Mouse (Mus musculus) liver, embryonic 16.5 days (tissue): Measurements from ENCODE around the gene Tmcc2. TPM values are rescaled to one million over a fixed set of nuclear protein-coding genes. Genes with fewer than 3 reads are reported as not detected.

Source experiments
- ATAC-seq: fragments of 200-750 bp; cut with Nextera tagmentation; 2 replicates; pipeline ENCODE4 v1.8.0; 2017; ENCODE audit warnings: low read depth, mild to moderate bottlenecking, moderate number of reproducible peaks, moderate library complexity
- H3K27ac ChIP-seq: fragments of 300-500 bp; sonication (generic); 2 replicates; pipeline ENCODE4 v1.5.1; 2014; ENCODE audit warnings: mild to moderate bottlenecking, low read length
- H3K27me3 ChIP-seq: fragments of 300-500 bp; sonication (generic); 2 replicates; pipeline ENCODE4 v1.6.1; 2014; ENCODE audit warnings: low read depth, low read length, mixed read lengths; ENCODE audit not compliant: control insufficient read depth, insufficient read depth
- H3K36me3 ChIP-seq: fragments of 300-500 bp; sonication (generic); 2 replicates; pipeline ENCODE4 v1.6.1; 2014; ENCODE audit warnings: mild to moderate bottlenecking; ENCODE audit not compliant: control insufficient read depth, insufficient read depth
- H3K4me1 ChIP-seq: fragments of 300-500 bp; sonication (generic); 2 replicates; pipeline ENCODE4 v1.6.1; 2014; ENCODE audit warnings: low read depth, low read length, mixed read lengths; ENCODE audit not compliant: control insufficient read depth
- H3K4me2 ChIP-seq: fragments of 300-500 bp; sonication (generic); 2 replicates; pipeline ENCODE4 v1.6.1; 2014; ENCODE audit warnings: low read depth, low read length, mixed read lengths
- H3K4me3 ChIP-seq: fragments of 300-500 bp; sonication (generic); 2 replicates; pipeline ENCODE4 v1.5.1; 2014; ENCODE audit warnings: low read depth, mild to moderate bottlenecking, low read length
- H3K9ac ChIP-seq: fragments of 300-500 bp; sonication (generic); 2 replicates; pipeline ENCODE4 v1.6.1; 2014; ENCODE audit warnings: low read depth, low read length
- H3K9me3 ChIP-seq: fragments of 300-500 bp; sonication (generic); replicated peaks from 2 replicates; pipeline ENCODE4 v1.6.1; 2016; ENCODE audit warnings: low read length; ENCODE audit not compliant: control insufficient read depth
- WGBS: fragments of 180-500 bp; shearing (Covaris S2); extraction: QIAGEN DNeasy Blood & Tissue Kit; methylation state at CpG from one replicate; pipeline ENCODE4 v1.1.7; 2014; ENCODE audit not compliant: insufficient replicate concordance; 5-methylcytosine and 5-hydroxymethylcytosine counted together
- polyA plus RNA-seq: library from polyadenylated mRNA; unstranded; fragments of >200 nt; fragmentation: Nextera tagmentation; extraction: Ambion mirVana; gene quantifications from 2 replicates; pipeline ENCODE4 v1.2.1, GENCODE M21; 2015

Gene Tmcc2
- polyA plus RNA-seq, 1 experiment from 2014 or later = 674 TPM

- ATAC-seq = no peak
- Histone ChIP-seq H3K9me3 (no peaks in the 10 kb centered on the region), H3K4me2 (peak overlapping the region; percentile 97), H3K4me3 (peak overlapping the region; percentile 78), H3K36me3 (peaks cover 10% of the 10 kb centered on the region), H3K27me3 (peaks cover 4% of the 10 kb centered on the region), H3K9ac (peak overlapping the region; percentile 32; the same call in 1 of the 2 replicates), H3K27ac (peak overlapping the region; percentile 25; the same call in 1 of the 2 replicates), H3K4me1 (peaks cover 63% of the 10 kb centered on the region)
- WGBS = 86% methylated on average over 4 of the region's 4 CpGs
Observed at GRCm38 (mm10) chr1:132386266-132386665, 4.8 kb downstream of the Tmcc2 start.

GRCm38 (mm10) chr1:132385711-132386110, 5.4 kb downstream of the Tmcc2 start:
- Histone ChIP-seq H3K4me1 (peaks cover 64% of the 10 kb centered on the region), H3K4me3 (peak overlapping the region; percentile 78), H3K27me3 (peaks cover 2% of the 10 kb centered on the region), H3K36me3 (peaks cover 15% of the 10 kb centered on the region), H3K4me2 (peak overlapping the region; percentile 97), H3K9ac (peak overlapping the region; percentile 9; the same call in 1 of the 2 replicates), H3K27ac (peak overlapping the region; percentile 21; the same call in 1 of the 2 replicates), H3K9me3 (no peaks in the 10 kb centered on the region)
- ATAC-seq = no peak
- WGBS = 65% methylated on average over 4 of the region's 4 CpGs

- peak overlapping the region; percentile 97 for H3K4me2 ChIP-seq
Observed at GRCm38 (mm10) chr1:132385266-132385665, 5.8 kb downstream of the Tmcc2 start.

GRCm38 (mm10) chr1:132384001-132384554, 7.0 kb downstream of the Tmcc2 start:
- no peaks in the 10 kb centered on the region for H3K9me3 ChIP-seq
- 0 out of 2 replicates have a peak overlapping the region, but pooled peaks have one; percentile 3 for H3K4me2 ChIP-seq
- no peaks in the 10 kb centered on the region for H3K27me3 ChIP-seq
- peak overlapping the region; percentile 65 for H3K27ac ChIP-seq
- no peak overlapping the region for H3K4me3 ChIP-seq
- peaks cover 26% of the 10 kb centered on the region for H3K36me3 ChIP-seq
- peaks cover 76% of the 10 kb centered on the region for H3K4me1 ChIP-seq
- ATAC-seq = no peak
- WGBS = 81% methylated on average over 8 of the region's 8 CpGs
- H3K9ac ChIP-seq = peak overlapping the region; percentile 19; the same call in 1 of the 2 replicates

More at GRCm38 (mm10) chr1:132385266-132385665, 5.8 kb downstream of the Tmcc2 start:
- peaks cover 65% of the 10 kb centered on the region for H3K4me1 ChIP-seq
- no peaks in the 10 kb centered on the region for H3K9me3 ChIP-seq
- H3K4me3 ChIP-seq = peak overlapping the region; percentile 78
- H3K27me3 ChIP-seq = no peaks in the 10 kb centered on the region
- H3K9ac ChIP-seq = peak overlapping the region; percentile 35
- WGBS = 50% methylated on average over 14 of the region's 14 CpGs
- ATAC-seq = no peak
- peaks cover 20% of the 10 kb centered on the region for H3K36me3 ChIP-seq
- peak overlapping the region; percentile 21; the same call in 1 of the 2 replicates for H3K27ac ChIP-seq

- H3K36me3 ChIP-seq = peaks cover 32% of the 10 kb centered on the region
- H3K27me3 ChIP-seq = no peaks in the 10 kb centered on the region
- peak overlapping the region; percentile 42 for H3K4me3 ChIP-seq
- H3K9me3 ChIP-seq = no peaks in the 10 kb centered on the region
- H3K27ac ChIP-seq = peak overlapping the region; percentile 90
- H3K4me2 ChIP-seq = peak overlapping the region; percentile 65
- 17% methylated on average over 10 of the region's 10 CpGs for WGBS
- ATAC-seq = peak; percentile 90
- peaks cover 97% of the 10 kb centered on the region for H3K4me1 ChIP-seq
- peak overlapping the region; percentile 57 for H3K9ac ChIP-seq
Observed at GRCm38 (mm10) chr1:132381929-132382328, 9.2 kb downstream of the Tmcc2 start.

GRCm38 (mm10) chr1:132380550-132381100, 10.5 kb downstream of the Tmcc2 start:
- Histone ChIP-seq H3K9ac (no peak overlapping the region), H3K4me1 (peaks cover 97% of the 10 kb centered on the region), H3K27me3 (no peaks in the 10 kb centered on the region), H3K9me3 (no peaks in the 10 kb centered on the region), H3K36me3 (peaks cover 36% of the 10 kb centered on the region), H3K4me2 (0 out of 2 replicates have a peak overlapping the region, but pooled peaks have one; percentile 65), H3K4me3 (no peak overlapping the region; the same call in 1 of the 2 replicates), H3K27ac (peak overlapping the region; percentile 90)
- no peak for ATAC-seq
- WGBS = 83% methylated on average over 27 of the region's 27 CpGs

GRCm38 (mm10) chr1:132377811-132378210, 13.3 kb downstream of the Tmcc2 start:
- no peak overlapping the region for H3K4me3 ChIP-seq
- H3K4me2 ChIP-seq = peak overlapping the region; percentile 26
- no peaks in the 10 kb centered on the region for H3K27me3 ChIP-seq
- 0 out of 2 replicates have a peak overlapping the region, but pooled peaks have one; percentile 3 for H3K9ac ChIP-seq
- H3K9me3 ChIP-seq = no peaks in the 10 kb centered on the region
- H3K36me3 ChIP-seq = peaks cover 27% of the 10 kb centered on the region
- ATAC-seq = no peak
- peaks cover 99% of the 10 kb centered on the region for H3K4me1 ChIP-seq
- H3K27ac ChIP-seq = peak overlapping the region; percentile 93
- WGBS = 38% methylated on average over 3 of the region's 3 CpGs

- no peak for ATAC-seq
- WGBS = 58% methylated on average over 7 of the region's 7 CpGs
- Histone ChIP-seq H3K4me1 (peaks cover 99% of the 10 kb centered on the region), H3K36me3 (peaks cover 29% of the 10 kb centered on the region), H3K27ac (peak overlapping the region; percentile 93), H3K4me3 (no peak overlapping the region; the same call in 1 of the 2 replicates), H3K27me3 (no peaks in the 10 kb centered on the region), H3K4me2 (peak overlapping the region; percentile 64; the same call in 1 of the 2 replicates), H3K9ac (peak overlapping the region; percentile 14; the same call in 1 of the 2 replicates), H3K9me3 (no peaks in the 10 kb centered on the region)
Observed at GRCm38 (mm10) chr1:132377055-132377365, 14.1 kb downstream of the Tmcc2 start.
